Mouse (Mus musculus) bone marrow, adult 2 months (tissue): ENCODE measurements around the gene Ablim1.

Experiments used
- CTCF ChIP-seq: fragments of 200-500 bp; IDR thresholded peaks from 2 replicates; pipeline ENCODE4 v1.5.1; 2011; ENCODE audit warnings: low read length, control low read depth; ENCODE audit not compliant: control insufficient read depth, insufficient read depth
- POLR2A ChIP-seq: fragments of 200-500 bp; IDR thresholded peaks from 2 replicates; pipeline ENCODE4 v1.6.1; 2011; ENCODE audit warnings: low read depth, mild to moderate bottlenecking, control low read depth, low read length, borderline replicate concordance; ENCODE audit not compliant: control insufficient read depth

DNA sequence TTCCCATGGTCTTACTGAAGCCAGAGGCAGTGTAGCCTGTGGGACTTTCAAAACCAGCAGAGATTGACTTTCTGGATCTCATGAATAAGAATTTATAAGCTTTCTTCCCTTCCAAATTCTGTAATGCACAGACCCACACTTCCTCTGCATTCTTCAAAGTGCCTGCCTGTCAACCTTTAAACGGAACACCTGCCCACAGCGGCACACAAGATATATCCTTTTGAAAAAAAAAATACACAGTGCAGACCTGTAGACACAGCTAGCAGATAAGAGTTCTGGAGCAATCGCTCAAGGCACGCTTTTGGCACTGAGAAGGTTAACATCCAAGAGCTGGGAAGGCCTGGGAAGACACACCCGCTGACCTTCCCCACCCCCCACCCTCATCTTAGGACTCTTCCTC, 199.8 kb downstream of the Ablim1 start:
- TF ChIP-seq CTCF: no peak
- TF ChIP-seq POLR2A: no peak
